Mouse (Mus musculus) cortical plate, adult 2 months (tissue): ENCODE data around the gene Asic4.

Experiments
- CTCF ChIP-seq: fragments of 200-500 bp; IDR thresholded peaks from 2 replicates; pipeline ENCODE4 v1.5.1; 2011; ENCODE audit warnings: mild to moderate bottlenecking, control low read depth, low read length; ENCODE audit not compliant: insufficient read depth; ENCODE audit errors: extremely low read depth
- POLR2A ChIP-seq: fragments of 200-500 bp; IDR thresholded peaks from 2 replicates; pipeline ENCODE4 v1.6.1; 2011; ENCODE audit warnings: mild to moderate bottlenecking, low read length, control low read depth; ENCODE audit not compliant: insufficient read depth; ENCODE audit errors: extremely low read depth

DNA sequence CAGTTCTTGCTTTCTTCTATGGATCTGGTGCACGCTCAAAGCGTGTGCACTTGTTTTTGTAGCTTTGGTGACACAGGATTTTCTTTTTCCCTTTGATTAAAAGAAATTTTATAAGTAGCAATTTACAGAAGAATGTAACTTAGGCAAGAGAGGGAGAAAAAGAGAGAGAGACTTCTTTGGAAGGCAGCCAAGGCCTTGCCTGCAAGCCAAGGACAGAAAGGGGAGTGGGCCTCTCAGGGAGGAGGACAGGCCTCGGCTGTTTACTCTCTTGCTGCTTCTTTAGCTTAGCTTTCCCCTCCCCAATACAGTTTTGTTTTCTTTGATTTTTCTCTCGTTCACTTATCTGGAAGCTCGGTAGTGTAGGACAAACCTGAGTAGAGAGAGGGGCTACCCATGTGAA, 69.3 kb downstream of the Asic4 start:
- TF ChIP-seq POLR2A (no peak), CTCF (no peak)
